Mouse (Mus musculus) liver, embryonic 12.5 days (tissue): ENCODE measurements around the gene Chrna9. TPM values are rescaled to one million over a fixed set of nuclear protein-coding genes. Genes with fewer than 3 reads are reported as not detected.

Experiments
- ATAC-seq: fragments of 200-750 bp; cut with Nextera tagmentation; 2 replicates; pipeline ENCODE4 v1.8.0; 2017; ENCODE audit warnings: moderate number of reproducible peaks, mild to moderate bottlenecking, moderate library complexity
- H3K27ac ChIP-seq: fragments of 300-500 bp; sonication (generic); 2 replicates; pipeline ENCODE4 v1.5.1; 2016; ENCODE audit warnings: mild to moderate bottlenecking
- H3K27me3 ChIP-seq: fragments of 300-500 bp; sonication (generic); replicated peaks from 2 replicates; pipeline ENCODE4 v1.6.1; 2016; ENCODE audit warnings: mild to moderate bottlenecking, moderate library complexity
- H3K36me3 ChIP-seq: fragments of 300-500 bp; sonication (generic); 2 replicates; pipeline ENCODE4 v1.6.1; 2016; ENCODE audit warnings: mild to moderate bottlenecking, moderate library complexity
- H3K4me1 ChIP-seq: fragments of 300-500 bp; sonication (generic); 2 replicates; pipeline ENCODE4 v1.6.1; 2016
- H3K4me2 ChIP-seq: fragments of 300-500 bp; sonication (generic); 2 replicates; pipeline ENCODE4 v1.6.1; 2016; ENCODE audit warnings: mild to moderate bottlenecking, moderate library complexity
- H3K4me3 ChIP-seq: fragments of 300-500 bp; sonication (generic); 2 replicates; pipeline ENCODE4 v1.5.1; 2016; ENCODE audit warnings: mild to moderate bottlenecking, moderate library complexity
- H3K9ac ChIP-seq: fragments of 300-500 bp; sonication (generic); 2 replicates; pipeline ENCODE4 v1.6.1; 2016; ENCODE audit warnings: mild to moderate bottlenecking, moderate library complexity
- H3K9me3 ChIP-seq: fragments of 300-500 bp; sonication (generic); replicated peaks from 2 replicates; pipeline ENCODE4 v1.6.1; 2016; ENCODE audit warnings: mild to moderate bottlenecking, moderate library complexity
- WGBS: fragments of 180-500 bp; shearing (Covaris S2); methylation state at CpG from one replicate; pipeline ENCODE4 v1.1.7; 2016; ENCODE audit not compliant: insufficient replicate concordance; 5-methylcytosine and 5-hydroxymethylcytosine counted together
- microRNA-seq: library from miRNA; unstranded; fragments of <30 nt; microRNA quantifications from one replicate; pipeline ENCODE4, GENCODE M21; 2017
- polyA plus RNA-seq: library from polyadenylated mRNA; unstranded; fragments of >200 nt; fragmentation: Nextera tagmentation; extraction: Ambion mirVana; gene quantifications from 2 replicates; pipeline ENCODE4 v1.2.1, GENCODE M21; 2016

Gene Chrna9
- polyA plus RNA-seq, 1 experiment from 2014 or later = not detected

DNA sequence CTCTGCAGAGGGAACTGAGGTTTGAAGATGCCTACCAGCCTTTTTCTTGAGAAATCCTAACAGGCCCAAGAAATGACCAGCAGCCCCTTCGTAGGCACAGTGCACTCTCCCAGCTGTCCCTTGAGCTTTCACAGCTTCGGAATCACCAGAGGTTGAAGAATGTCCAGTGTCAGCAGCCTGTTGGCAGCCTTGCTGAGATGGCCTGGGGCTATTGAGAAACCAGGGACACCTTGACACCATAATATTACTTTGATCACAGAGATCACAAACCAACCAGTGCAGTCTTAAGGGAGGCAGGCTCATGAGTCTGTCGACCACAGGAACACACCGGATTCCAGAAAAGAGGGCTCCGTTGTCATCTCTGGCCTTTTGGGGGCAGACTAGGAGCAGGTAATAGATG is 66.5 kb downstream of the Chrna9 start:
- no peak for ATAC-seq
- H3K4me2 ChIP-seq = no peak overlapping the region

DNA sequence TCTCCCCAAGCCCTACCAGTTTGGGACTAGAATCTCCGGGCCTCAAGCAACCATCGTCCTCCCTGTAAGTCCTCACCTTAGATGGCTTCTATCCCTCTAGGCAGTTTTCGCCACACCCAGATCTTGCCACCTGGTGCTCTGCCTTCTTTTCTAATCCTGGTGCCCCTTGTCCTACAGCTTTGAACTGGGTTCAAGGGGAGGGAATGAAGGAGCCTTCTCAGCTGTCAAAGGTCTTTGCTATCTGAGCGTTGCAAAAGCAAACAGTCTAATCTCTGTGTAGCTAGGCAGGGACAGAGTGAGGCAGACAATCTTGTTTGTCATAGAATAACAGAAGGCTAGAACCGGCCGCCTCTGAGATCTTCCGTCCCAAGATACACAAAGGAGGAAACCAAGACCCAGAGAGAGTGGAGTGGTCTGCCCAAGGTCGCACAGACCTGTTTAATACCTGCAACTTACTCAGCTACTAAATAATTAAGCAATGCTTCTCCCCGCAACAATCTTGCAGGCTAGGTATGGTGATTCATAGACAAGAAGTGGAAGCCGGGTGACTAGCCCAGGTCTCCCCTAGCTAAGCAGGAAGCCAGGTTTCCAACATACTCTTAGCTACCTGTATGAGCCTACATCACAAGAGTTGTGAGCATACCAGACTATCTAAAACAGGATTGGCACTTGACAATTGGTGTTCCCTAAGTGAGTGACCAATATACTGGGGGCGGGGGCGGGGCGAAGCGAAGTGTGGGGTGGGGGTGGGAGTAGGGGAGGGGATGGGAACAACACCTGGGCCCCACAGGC is 69.6 kb downstream of the Chrna9 start, which contains the start of gene 9130230L23Rik:
Gene 9130230L23Rik (minus strand): TSS at position 152 of the 792 bp plus-strand sequence.
- no peak within 1 kb of the TSS for H3K4me3 ChIP-seq
- 42% methylated on average over 14 of the region's 14 CpGs for WGBS
- no peaks in the 10 kb centered on the region for H3K36me3 ChIP-seq
- peak within 1 kb of the TSS; percentile 32 for H3K4me2 ChIP-seq
- no peak within 1 kb of the TSS for H3K27ac ChIP-seq
- no peaks in the 10 kb centered on the region; the same call in 1 of the 2 replicates for H3K27me3 ChIP-seq
- ATAC-seq = no peak
- H3K9me3 ChIP-seq = no peaks in the 10 kb centered on the region
- H3K4me1 ChIP-seq = peaks cover 13% of the 10 kb centered on the region
- no peak within 1 kb of the TSS for H3K9ac ChIP-seq

More for the DNA sequence above, 66.5 kb downstream of the Chrna9 start:
- 60% methylated on average over 5 of the region's 5 CpGs for WGBS
- no peak overlapping the region for H3K9ac ChIP-seq
- peaks cover 13% of the 10 kb centered on the region for H3K4me1 ChIP-seq
- no peak overlapping the region for H3K4me3 ChIP-seq
- H3K27ac ChIP-seq = no peak overlapping the region
- H3K27me3 ChIP-seq = no peaks in the 10 kb centered on the region; the same call in 1 of the 2 replicates
- no peaks in the 10 kb centered on the region for H3K36me3 ChIP-seq
- no peaks in the 10 kb centered on the region for H3K9me3 ChIP-seq

DNA sequence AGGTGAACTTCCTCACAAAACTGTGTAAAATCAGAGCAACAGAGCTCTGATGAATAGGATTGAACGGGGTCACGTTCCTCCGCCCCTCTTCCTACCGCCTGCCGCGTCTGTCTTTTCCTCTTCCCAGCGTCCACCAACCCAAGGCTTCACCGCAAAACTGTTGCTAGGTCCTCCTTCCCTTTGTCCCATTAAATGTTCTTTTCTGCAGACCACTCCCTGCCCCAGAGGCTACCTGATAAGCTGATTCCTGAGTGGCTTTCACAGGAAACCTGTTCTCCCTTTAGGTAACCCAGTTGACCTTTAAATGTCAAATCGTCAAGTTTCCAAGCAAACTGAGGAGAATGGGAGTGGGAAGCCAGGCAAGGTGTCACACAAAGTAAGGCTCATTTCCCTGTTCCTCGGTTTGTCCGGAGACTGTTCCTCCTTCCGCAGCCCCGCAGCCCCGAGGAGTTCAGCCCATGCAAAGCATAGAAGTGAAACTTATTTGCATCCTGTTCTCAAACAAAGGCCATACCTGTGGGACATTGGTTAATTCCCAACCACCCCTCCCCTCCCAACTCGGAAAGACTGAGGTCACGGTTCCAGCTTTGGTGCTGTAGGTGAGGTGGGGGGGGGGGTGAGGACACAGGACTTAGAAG is 70.4 kb downstream of the Chrna9 start:
- H3K4me1 ChIP-seq = peaks cover 13% of the 10 kb centered on the region
- no peaks in the 10 kb centered on the region for H3K9me3 ChIP-seq
- H3K36me3 ChIP-seq = no peaks in the 10 kb centered on the region
- no peak overlapping the region for H3K4me3 ChIP-seq
- no peak for ATAC-seq
- whole genome bisulfite sequencing = 28% methylated on average over 16 of the region's 16 CpGs
- H3K27me3 ChIP-seq = no peaks in the 10 kb centered on the region; the same call in 1 of the 2 replicates
- peak overlapping the region; percentile 32 for H3K4me2 ChIP-seq
- H3K27ac ChIP-seq = no peak overlapping the region
- H3K9ac ChIP-seq = no peak overlapping the region

DNA sequence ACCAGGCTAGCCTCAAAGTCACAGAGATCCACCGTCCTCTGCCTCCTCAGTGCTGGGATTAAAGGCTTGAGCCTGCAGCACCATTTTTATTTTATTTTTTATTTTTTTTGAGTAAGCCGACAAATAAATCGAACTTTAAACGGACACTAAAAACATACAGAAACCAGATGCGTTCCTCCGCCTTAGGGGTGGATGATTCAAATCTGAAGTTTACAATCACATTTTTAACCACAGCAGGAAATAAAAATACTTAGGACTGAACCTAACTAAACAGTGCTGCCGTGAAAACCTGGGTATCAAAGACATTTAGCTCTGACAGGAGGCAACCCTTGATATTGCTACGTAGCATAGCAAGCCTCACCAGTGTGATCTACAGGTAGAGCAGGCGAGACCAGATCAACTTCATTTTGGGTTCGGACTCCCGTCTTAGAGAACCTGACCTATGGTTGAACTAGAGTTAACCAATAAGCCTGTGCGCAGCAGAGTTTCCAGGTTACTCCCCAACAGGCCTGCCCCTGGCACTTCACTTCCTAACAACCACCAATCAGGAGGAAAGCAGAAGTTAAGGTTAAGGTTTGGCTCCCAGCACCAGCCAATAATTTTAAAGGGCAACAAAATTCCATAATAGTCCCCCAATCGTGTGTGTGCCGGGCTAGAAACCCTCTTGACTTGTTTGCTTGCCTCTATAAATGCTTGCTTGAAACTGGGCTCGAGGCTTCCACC is 73.7 kb downstream of the Chrna9 start:
- 73% methylated on average over 15 of the region's 15 CpGs for WGBS
- ATAC-seq = no peak

DNA sequence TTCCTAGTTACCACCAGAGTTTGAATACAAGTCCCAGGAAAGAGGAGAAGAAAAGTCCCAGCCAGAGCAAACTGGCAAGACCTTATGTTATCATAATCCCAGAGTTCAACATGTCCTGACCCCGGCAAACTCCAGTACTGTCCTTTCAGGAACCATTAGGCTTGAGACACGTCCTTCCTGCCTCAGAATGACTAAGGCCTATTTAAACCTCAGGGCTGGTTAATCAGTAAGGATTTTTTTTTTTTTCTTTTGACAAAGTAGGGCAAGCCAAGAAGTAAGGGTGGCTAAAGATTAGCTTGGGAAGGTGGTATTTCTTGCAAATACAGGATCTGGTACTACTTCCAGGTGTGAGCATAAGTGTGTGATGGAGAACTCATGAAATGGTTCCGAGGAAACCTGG is 79.3 kb downstream of the Chrna9 start:
- WGBS = 41% methylated on average over 3 of the region's 3 CpGs
- H3K9me3 ChIP-seq = no peaks in the 10 kb centered on the region

More for the DNA sequence above, 73.7 kb downstream of the Chrna9 start:
- Histone ChIP-seq H3K4me1 (peaks cover 13% of the 10 kb centered on the region), H3K4me3 (no peak overlapping the region), H3K27me3 (no peaks in the 10 kb centered on the region; the same call in 1 of the 2 replicates), H3K9me3 (no peaks in the 10 kb centered on the region), H3K4me2 (no peak overlapping the region), H3K27ac (no peak overlapping the region), H3K9ac (no peak overlapping the region), H3K36me3 (no peaks in the 10 kb centered on the region)

DNA sequence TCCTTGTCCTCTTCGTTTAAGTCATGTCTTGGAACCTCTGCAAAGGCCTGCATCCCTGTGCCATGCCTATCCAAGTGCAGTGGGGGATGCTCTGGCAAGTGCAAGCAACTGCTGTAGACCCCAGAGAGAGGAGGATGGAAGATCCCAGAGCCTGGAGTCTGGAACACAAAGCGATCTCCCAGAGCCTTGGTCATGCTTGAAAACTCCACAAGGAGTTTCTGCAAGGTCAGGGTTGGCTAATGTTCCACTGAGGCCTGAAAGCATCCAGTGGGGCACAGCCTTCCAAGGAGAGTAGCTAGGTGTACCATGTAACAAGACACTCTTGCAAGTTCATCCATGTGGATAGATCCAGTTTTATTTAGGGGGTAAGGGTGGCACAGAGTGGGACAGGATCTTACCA is 79.7 kb downstream of the Chrna9 start:
- Histone ChIP-seq H3K9me3 (no peaks in the 10 kb centered on the region), H3K4me3 (no peak overlapping the region), H3K27ac (no peak overlapping the region), H3K4me2 (no peak overlapping the region), H3K4me1 (no peaks in the 10 kb centered on the region), H3K27me3 (no peaks in the 10 kb centered on the region), H3K36me3 (no peaks in the 10 kb centered on the region), H3K9ac (no peak overlapping the region)
- 70% methylated on average over 2 of the region's 2 CpGs for WGBS
- ATAC-seq = no peak

More for the DNA sequence above, 79.3 kb downstream of the Chrna9 start:
- ATAC-seq = no peak
- Histone ChIP-seq H3K36me3 (no peaks in the 10 kb centered on the region), H3K4me2 (no peak overlapping the region), H3K9ac (no peak overlapping the region), H3K4me3 (no peak overlapping the region), H3K27me3 (no peaks in the 10 kb centered on the region), H3K27ac (no peak overlapping the region), H3K4me1 (no peaks in the 10 kb centered on the region)

DNA sequence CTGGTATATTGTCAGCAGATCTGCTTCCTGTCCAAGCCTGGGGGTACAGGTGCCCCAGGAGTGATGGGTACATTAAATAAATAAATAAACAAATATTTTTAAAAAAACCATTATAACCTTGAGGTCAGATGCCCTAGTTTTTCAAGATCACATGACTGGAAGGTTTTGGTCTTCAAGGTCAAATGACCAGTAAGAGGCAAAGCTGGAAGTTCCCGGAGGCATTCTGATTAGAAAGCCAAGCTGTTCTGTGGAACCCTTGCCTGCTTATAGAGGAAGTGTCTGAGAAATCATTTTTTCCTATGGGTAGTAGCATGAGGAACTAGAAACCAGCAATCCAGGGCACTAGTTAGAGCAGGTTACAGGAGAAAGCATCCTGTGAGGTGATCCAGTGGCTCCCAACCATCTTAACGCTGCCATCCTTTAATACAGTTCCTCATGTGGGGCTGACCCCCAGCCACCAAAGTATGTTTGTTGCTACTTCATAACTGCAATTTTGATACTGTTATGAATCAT is 80.8 kb downstream of the Chrna9 start:
- Histone ChIP-seq H3K27me3 (no peaks in the 10 kb centered on the region), H3K36me3 (peaks cover 3% of the 10 kb centered on the region), H3K9me3 (no peaks in the 10 kb centered on the region), H3K9ac (no peak overlapping the region), H3K4me2 (no peak overlapping the region), H3K27ac (no peak overlapping the region), H3K4me1 (no peaks in the 10 kb centered on the region), H3K4me3 (no peak overlapping the region)
- no peak for ATAC-seq
- WGBS = 79% methylated on average over 2 of the region's 2 CpGs

DNA sequence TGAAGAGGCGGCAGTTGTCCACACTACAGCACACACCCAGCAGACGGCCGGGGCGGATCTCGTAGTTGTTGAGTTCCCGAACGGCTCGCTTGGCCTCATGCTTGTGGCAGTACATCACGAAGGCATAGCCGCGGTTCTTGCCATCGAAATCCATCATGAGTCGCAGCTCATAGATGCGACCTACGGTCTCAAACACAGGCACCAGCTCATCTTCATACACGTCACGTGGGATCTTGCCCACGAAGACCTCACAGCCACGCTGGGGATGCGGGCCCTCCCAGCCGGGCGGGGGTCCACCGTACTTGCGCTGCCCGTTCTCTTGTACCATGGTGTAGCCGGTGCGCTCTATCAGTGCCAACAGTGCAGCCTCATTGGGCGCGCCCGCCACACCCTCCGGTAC is 92.1 kb downstream of the Chrna9 start:
- Histone ChIP-seq H3K27me3 (no peaks in the 10 kb centered on the region), H3K4me3 (no peak overlapping the region), H3K9me3 (peaks cover 13% of the 10 kb centered on the region), H3K4me1 (peaks cover 15% of the 10 kb centered on the region), H3K4me2 (no peak overlapping the region), H3K36me3 (peaks cover 29% of the 10 kb centered on the region), H3K9ac (no peak overlapping the region), H3K27ac (no peak overlapping the region)
- no peak for ATAC-seq
- 91% methylated on average over 31 of the region's 31 CpGs for WGBS

Small RNA genes within 50 kb of the gene (microRNA-seq; reads per million reads assigned to microRNA genes)
- gene Gm25952 = not detected

Other genes starting within 250 kb of the Chrna9 start
- gene Pds5a, start 236.6 kb upstream of the Chrna9 start, polyA plus RNA-seq = 52.6 and 59.4 TPM in 2 replicates
- gene N4bp2, start 171.4 kb upstream of the Chrna9 start, polyA plus RNA-seq = 17.9 and 18.5 TPM in 2 replicates
- gene Rhoh, start 73.7 kb upstream of the Chrna9 start, polyA plus RNA-seq = 2.1 and 2.5 TPM in 2 replicates
- gene 9130230L23Rik, start 69.4 kb downstream of the Chrna9 start, polyA plus RNA-seq = 0.18 TPM in 1 of 2 replicates, not detected in the other
- 9.0 and 9.4 TPM in 2 replicates for gene Rbm47, start 238.2 kb downstream of the Chrna9 start, polyA plus RNA-seq